Mouse (Mus musculus) kidney, embryonic 16.5 days (tissue): ENCODE measurements at regions not wholly inside any gene's neighbourhood (a gene's known extent, or its start where the extent isn't known, plus 50 kb on each side); places are given as distances from the start of the nearest gene placed in this dataset.

ENCODE experiments used
- ATAC-seq: fragments of 200-750 bp; cut with Nextera tagmentation; 2 replicates; pipeline ENCODE4 v1.8.0; 2017; ENCODE audit warnings: moderate TSS enrichment; ENCODE audit not compliant: low FRiP score, low TSS enrichment
- H3K27ac ChIP-seq: fragments of 300-500 bp; sonication (generic); 2 replicates; pipeline ENCODE4 v1.5.1; 2014; ENCODE audit warnings: low read length
- H3K27me3 ChIP-seq: fragments of 300-500 bp; sonication (generic); 2 replicates; pipeline ENCODE4 v1.6.1; 2014; ENCODE audit warnings: low read length, control low read depth, mixed read lengths; ENCODE audit not compliant: insufficient read depth
- H3K36me3 ChIP-seq: fragments of 300-500 bp; sonication (generic); 2 replicates; pipeline ENCODE4 v1.6.1; 2014; ENCODE audit warnings: low read length, control low read depth, mixed read lengths; ENCODE audit not compliant: insufficient read depth
- H3K4me1 ChIP-seq: fragments of 300-500 bp; sonication (generic); 2 replicates; pipeline ENCODE4 v1.6.1; 2014; ENCODE audit warnings: low read length, control low read depth, mixed read lengths; ENCODE audit not compliant: insufficient read depth
- H3K4me2 ChIP-seq: fragments of 300-500 bp; sonication (generic); replicated peaks from 2 replicates; pipeline ENCODE4 v1.6.1; 2014; ENCODE audit warnings: low read depth, low read length
- H3K4me3 ChIP-seq: fragments of 300-500 bp; sonication (generic); 2 replicates; pipeline ENCODE4 v1.5.1; 2014; ENCODE audit warnings: mild to moderate bottlenecking, low read length
- H3K9ac ChIP-seq: fragments of 300-500 bp; sonication (generic); replicated peaks from 2 replicates; pipeline ENCODE4 v1.6.1; 2014; ENCODE audit warnings: low read length
- H3K9me3 ChIP-seq: fragments of 300-500 bp; sonication (generic); 2 replicates; pipeline ENCODE4 v1.6.1; 2016; ENCODE audit warnings: low read length, control low read depth
- WGBS: fragments of 180-500 bp; shearing (Covaris S2); extraction: QIAGEN DNeasy Blood & Tissue Kit; methylation state at CpG from one replicate; pipeline ENCODE4 v1.1.7; 2014; 5-methylcytosine and 5-hydroxymethylcytosine counted together

- Histone ChIP-seq H3K9me3 (no peaks in the 10 kb centered on the region), H3K27me3 (no peaks in the 10 kb centered on the region), H3K27ac (no peak overlapping the region), H3K36me3 (no peaks in the 10 kb centered on the region), H3K9ac (no peak overlapping the region), H3K4me1 (no peaks in the 10 kb centered on the region), H3K4me2 (no peak overlapping the region), H3K4me3 (no peak overlapping the region)
- no peak for ATAC-seq
- WGBS, result 67% methylated on average over 2 of the region's 2 CpGs
Measured at GRCm38 (mm10) chr13:11295493-11295892, 811.3 kb downstream of the Ryr2 start.

- no peaks in the 10 kb centered on the region for H3K36me3 ChIP-seq
- no peaks in the 10 kb centered on the region for H3K27me3 ChIP-seq
- no peak overlapping the region for H3K4me2 ChIP-seq
- WGBS, result 90% methylated on average over 1 of the region's 1 CpGs
- H3K27ac ChIP-seq, result no peak overlapping the region
- no peak for ATAC-seq
- H3K4me1 ChIP-seq, result no peaks in the 10 kb centered on the region
- H3K4me3 ChIP-seq, result no peak overlapping the region
- H3K9ac ChIP-seq, result no peak overlapping the region
- H3K9me3 ChIP-seq, result no peaks in the 10 kb centered on the region
Measured at GRCm38 (mm10) chr13:11294689-11295088, 812.1 kb downstream of the Ryr2 start.

GRCm38 (mm10) chr13:11293750-11294149 lies 813.0 kb downstream of the Ryr2 start:
- H3K27ac ChIP-seq, result no peak overlapping the region
- no peak for ATAC-seq

GRCm38 (mm10) chr13:11273896-11274295 lies 832.8 kb downstream of the Ryr2 start:
- Histone ChIP-seq H3K27me3 (no peaks in the 10 kb centered on the region), H3K27ac (no peak overlapping the region), H3K9ac (no peak overlapping the region), H3K36me3 (no peaks in the 10 kb centered on the region), H3K4me1 (no peaks in the 10 kb centered on the region), H3K4me2 (no peak overlapping the region), H3K9me3 (no peaks in the 10 kb centered on the region), H3K4me3 (no peak overlapping the region)
- no peak for ATAC-seq
- WGBS, result 19% methylated on average over 1 of the region's 1 CpGs

More at GRCm38 (mm10) chr13:11293750-11294149, 813.0 kb downstream of the Ryr2 start:
- no peaks in the 10 kb centered on the region for H3K4me1 ChIP-seq
- no peak overlapping the region for H3K4me3 ChIP-seq
- H3K36me3 ChIP-seq, result no peaks in the 10 kb centered on the region
- no peaks in the 10 kb centered on the region for H3K27me3 ChIP-seq
- H3K9ac ChIP-seq, result no peak overlapping the region
- no peak overlapping the region for H3K4me2 ChIP-seq
- H3K9me3 ChIP-seq, result no peaks in the 10 kb centered on the region

- Histone ChIP-seq H3K4me3 (no peak overlapping the region), H3K9me3 (no peaks in the 10 kb centered on the region), H3K4me2 (no peak overlapping the region), H3K9ac (no peak overlapping the region), H3K27me3 (no peaks in the 10 kb centered on the region), H3K27ac (no peak overlapping the region), H3K36me3 (no peaks in the 10 kb centered on the region), H3K4me1 (no peaks in the 10 kb centered on the region)
- no peak for ATAC-seq
- 64% methylated on average over 5 of the region's 5 CpGs for WGBS
Measured at GRCm38 (mm10) chr13:11268673-11269340, 837.9 kb downstream of the Ryr2 start.

- Histone ChIP-seq H3K36me3 (no peaks in the 10 kb centered on the region), H3K9ac (no peak overlapping the region), H3K4me1 (no peaks in the 10 kb centered on the region), H3K27me3 (no peaks in the 10 kb centered on the region), H3K27ac (no peak overlapping the region), H3K4me3 (no peak overlapping the region), H3K4me2 (no peak overlapping the region), H3K9me3 (no peaks in the 10 kb centered on the region)
- no peak for ATAC-seq
Measured at GRCm38 (mm10) chr13:11247541-11247940, 859.2 kb downstream of the Ryr2 start.

GRCm38 (mm10) chr13:11216671-11217330 lies 856.2 kb upstream of the Chrm3 start:
- 94% methylated on average over 3 of the region's 3 CpGs for WGBS
- Histone ChIP-seq H3K36me3 (no peaks in the 10 kb centered on the region), H3K27me3 (no peaks in the 10 kb centered on the region), H3K4me3 (no peak overlapping the region), H3K9me3 (no peaks in the 10 kb centered on the region), H3K4me1 (no peaks in the 10 kb centered on the region), H3K4me2 (no peak overlapping the region), H3K27ac (no peak overlapping the region), H3K9ac (no peak overlapping the region)
- no peak for ATAC-seq

- no peak for ATAC-seq
Measured at GRCm38 (mm10) chr13:11210109-11210508, 849.5 kb upstream of the Chrm3 start.

GRCm38 (mm10) chr13:11205216-11205786 lies 844.7 kb upstream of the Chrm3 start:
- Histone ChIP-seq H3K9ac (no peak overlapping the region), H3K36me3 (no peaks in the 10 kb centered on the region), H3K4me3 (no peak overlapping the region), H3K27me3 (no peaks in the 10 kb centered on the region), H3K27ac (no peak overlapping the region), H3K9me3 (peaks cover 4% of the 10 kb centered on the region; the same call in 1 of the 2 replicates), H3K4me2 (no peak overlapping the region), H3K4me1 (no peaks in the 10 kb centered on the region)
- ATAC-seq, result no peak
- 87% methylated on average over 6 of the region's 6 CpGs for WGBS

More at GRCm38 (mm10) chr13:11210109-11210508, 849.5 kb upstream of the Chrm3 start:
- H3K27me3 ChIP-seq, result no peaks in the 10 kb centered on the region
- no peak overlapping the region for H3K4me2 ChIP-seq
- WGBS, result 87% methylated on average over 1 of the region's 1 CpGs
- H3K9ac ChIP-seq, result no peak overlapping the region
- H3K36me3 ChIP-seq, result no peaks in the 10 kb centered on the region
- no peak overlapping the region for H3K27ac ChIP-seq
- H3K4me1 ChIP-seq, result no peaks in the 10 kb centered on the region
- H3K9me3 ChIP-seq, result peaks cover 4% of the 10 kb centered on the region; the same call in 1 of the 2 replicates
- no peak overlapping the region for H3K4me3 ChIP-seq

- no peaks in the 10 kb centered on the region for H3K4me1 ChIP-seq
- H3K9me3 ChIP-seq, result no peaks in the 10 kb centered on the region
- no peak overlapping the region for H3K4me3 ChIP-seq
- ATAC-seq, result no peak
- H3K36me3 ChIP-seq, result no peaks in the 10 kb centered on the region
- no peak overlapping the region for H3K27ac ChIP-seq
- H3K4me2 ChIP-seq, result no peak overlapping the region
- H3K27me3 ChIP-seq, result no peaks in the 10 kb centered on the region
- H3K9ac ChIP-seq, result no peak overlapping the region
Measured at GRCm38 (mm10) chr13:11201978-11202377, 841.3 kb upstream of the Chrm3 start.
